Mouse (Mus musculus): ENCODE measurements around the gene Haao. TPM values are rescaled to one million over a fixed set of nuclear protein-coding genes. Genes with fewer than 3 reads are reported as not detected.

The Haao gene
- polyA plus RNA-seq, 1 experiment: 213 TPM

DNA sequence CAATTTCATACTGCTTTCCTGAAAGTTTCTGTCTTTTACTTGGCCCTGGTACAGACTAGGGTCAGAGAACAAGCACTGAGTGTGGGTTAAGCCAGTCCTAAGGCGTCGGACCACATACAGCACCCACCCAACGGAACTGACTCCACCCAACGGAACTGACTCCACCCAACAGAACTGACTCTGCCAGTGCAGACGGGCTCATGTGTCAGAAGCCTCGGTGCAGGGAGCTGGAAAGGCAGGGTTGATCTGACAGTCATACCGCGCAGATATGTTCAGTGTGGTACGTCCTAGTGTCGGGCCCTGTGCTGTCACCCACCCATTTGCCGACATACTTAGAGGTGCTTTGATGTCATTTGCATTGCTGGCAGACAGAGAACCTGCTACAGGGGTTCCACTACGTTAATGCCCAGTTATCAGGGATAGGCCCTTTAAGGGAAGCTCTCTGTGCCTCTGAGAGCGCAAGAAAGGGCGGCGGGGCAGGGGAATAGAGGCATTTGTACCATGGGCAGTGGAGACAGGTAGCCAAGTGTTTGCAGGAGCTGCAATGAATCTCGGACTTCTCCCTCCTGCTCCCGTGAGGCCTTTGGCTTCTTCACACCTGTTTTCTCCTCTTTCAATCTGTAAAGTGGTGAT is 38.5 kb downstream of the Haao start:
- Histone ChIP-seq H3K4me3 (ENCODE audit: insufficient read depth, low read depth, low read length) (no peak overlapping the region), H3K36me3 (ENCODE audit: control insufficient read depth, insufficient read depth, low read length) (no peaks in the 10 kb centered on the region), H3K27ac (ENCODE audit: insufficient read depth, low read depth, low read length) (no peak overlapping the region), H3K4me1 (ENCODE audit: control insufficient read depth, insufficient read depth, low read length) (no peaks in the 10 kb centered on the region), H3K27me3 (replicated peaks; ENCODE audit: control insufficient read depth, insufficient read depth, low read length) (no peaks in the 10 kb centered on the region)
- 83% methylated on average over 17 of the region's 17 CpGs for WGBS
- TF ChIP-seq POLR2A (IDR thresholded peaks at IDR 0.05; ENCODE audit: low read depth, low read length) (no peak), CTCF (conservative IDR thresholded peaks at IDR 0.05; ENCODE audit: insufficient read depth, insufficient read length, low read depth, low read length) (no peak)
- DNase-seq: no peak

DNA sequence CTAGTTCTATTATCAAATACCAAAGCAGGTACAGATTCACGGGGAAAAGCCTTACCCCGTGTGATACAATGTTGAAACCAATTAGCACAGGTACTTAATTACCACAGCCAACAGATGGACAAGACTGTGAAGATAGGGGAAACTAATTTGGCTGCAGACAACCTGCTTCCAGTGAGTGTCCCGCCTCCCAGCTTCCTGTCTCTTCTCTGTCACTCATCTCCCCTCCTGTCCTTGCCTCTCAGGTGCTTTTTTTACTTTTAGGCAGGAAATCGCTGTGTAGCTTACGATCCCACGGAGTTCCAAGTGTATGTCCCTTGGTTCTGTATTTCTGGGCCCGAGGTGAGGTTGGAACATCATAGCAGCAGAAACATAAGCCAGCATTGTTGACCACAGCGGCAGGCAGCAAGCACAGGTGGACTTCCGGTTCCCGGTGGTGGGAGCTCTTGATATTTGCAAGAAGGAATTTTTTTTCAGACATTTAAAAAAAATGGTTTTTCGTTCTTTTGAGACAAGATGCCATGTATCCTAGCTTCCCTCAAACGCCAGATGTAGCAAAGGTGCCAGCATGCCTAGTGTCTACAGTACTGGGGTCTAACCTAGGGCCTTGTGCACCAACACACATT is 39.2 kb downstream of the Haao start:
- Histone ChIP-seq H3K36me3 (ENCODE audit: control insufficient read depth, insufficient read depth, low read length) (no peaks in the 10 kb centered on the region), H3K4me3 (ENCODE audit: insufficient read depth, low read depth, low read length) (no peak overlapping the region), H3K27me3 (replicated peaks; ENCODE audit: control insufficient read depth, insufficient read depth, low read length) (no peaks in the 10 kb centered on the region), H3K27ac (ENCODE audit: insufficient read depth, low read depth, low read length) (no peak overlapping the region), H3K4me1 (ENCODE audit: control insufficient read depth, insufficient read depth, low read length) (no peaks in the 10 kb centered on the region)
- no peak for DNase-seq
- WGBS: 92% methylated on average over 12 of the region's 12 CpGs
- TF ChIP-seq CTCF (conservative IDR thresholded peaks at IDR 0.05; ENCODE audit: insufficient read depth, insufficient read length, low read depth, low read length) (no peak), POLR2A (IDR thresholded peaks at IDR 0.05; ENCODE audit: low read depth, low read length) (no peak)

DNA sequence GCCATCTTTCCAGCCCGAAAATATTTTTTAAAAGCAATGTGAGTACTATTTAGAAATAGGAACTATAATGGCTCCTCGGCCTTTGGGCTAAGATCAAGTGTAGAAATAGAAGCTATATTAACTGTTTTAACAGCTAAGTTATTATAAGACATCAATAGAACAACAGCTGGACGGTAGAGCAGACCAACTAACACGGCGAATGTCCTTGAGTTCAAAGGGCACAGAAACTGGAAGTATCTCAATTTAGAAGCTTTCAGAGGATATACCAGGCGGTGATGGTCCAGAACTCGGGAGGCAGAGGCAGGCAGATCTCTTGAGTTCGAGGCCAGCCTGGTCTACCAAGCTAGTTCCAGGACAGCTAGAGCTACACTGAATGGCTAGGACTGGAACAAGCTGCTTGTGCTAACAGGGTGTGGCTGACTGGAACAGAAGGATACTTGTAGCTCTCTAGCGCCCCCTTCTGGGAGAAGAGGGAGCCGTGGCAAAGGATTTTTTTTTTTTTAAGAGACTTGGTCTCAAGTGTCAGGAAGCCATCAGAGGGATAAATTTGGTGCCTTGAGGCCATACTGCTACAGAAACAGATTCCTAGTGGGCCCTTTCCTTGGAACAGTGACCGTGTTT is 39.9 kb downstream of the Haao start:
- Histone ChIP-seq H3K4me1 (ENCODE audit: control insufficient read depth, insufficient read depth, low read length) (no peaks in the 10 kb centered on the region), H3K36me3 (ENCODE audit: control insufficient read depth, insufficient read depth, low read length) (no peaks in the 10 kb centered on the region), H3K4me3 (ENCODE audit: insufficient read depth, low read depth, low read length) (no peak overlapping the region), H3K27ac (ENCODE audit: insufficient read depth, low read depth, low read length) (no peak overlapping the region), H3K27me3 (replicated peaks; ENCODE audit: control insufficient read depth, insufficient read depth, low read length) (no peaks in the 10 kb centered on the region)
- WGBS: 75% methylated on average over 11 of the region's 11 CpGs
- peak; percentile 70 for TF ChIP-seq CTCF (conservative IDR thresholded peaks at IDR 0.05; ENCODE audit: insufficient read depth, insufficient read length, low read depth, low read length)
- TF ChIP-seq POLR2A (IDR thresholded peaks at IDR 0.05; ENCODE audit: low read depth, low read length): no peak
- DNase-seq: peak; percentile 64

DNA sequence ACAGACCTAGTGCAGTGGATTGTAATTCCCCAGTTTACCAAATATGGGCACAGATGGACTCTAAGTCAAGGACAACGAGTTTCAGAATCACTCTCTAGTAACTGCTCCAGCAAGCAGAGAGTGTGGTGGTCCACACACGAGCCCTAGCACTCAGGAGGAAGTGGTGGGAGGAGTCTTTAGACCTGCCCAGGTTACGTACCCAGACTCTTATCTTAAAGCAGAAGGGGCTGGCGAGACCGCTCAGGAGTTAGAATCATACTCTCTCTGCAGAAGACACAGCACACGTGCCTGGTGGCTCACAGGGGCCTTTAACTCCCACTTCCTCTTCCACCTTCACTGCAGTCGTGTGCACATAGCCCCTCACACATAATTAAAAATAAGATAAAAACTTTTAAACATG is 40.4 kb downstream of the Haao start:
- no peaks in the 10 kb centered on the region for H3K36me3 ChIP-seq (ENCODE audit: control insufficient read depth, insufficient read depth, low read length)
- H3K27me3 ChIP-seq (replicated peaks; ENCODE audit: control insufficient read depth, insufficient read depth, low read length): no peaks in the 10 kb centered on the region
- WGBS: 74% methylated on average over 7 of the region's 7 CpGs
- H3K4me3 ChIP-seq (ENCODE audit: insufficient read depth, low read depth, low read length): no peak overlapping the region
- no peak overlapping the region for H3K27ac ChIP-seq (ENCODE audit: insufficient read depth, low read depth, low read length)
- no peak for DNase-seq
- TF ChIP-seq CTCF (conservative IDR thresholded peaks at IDR 0.05; ENCODE audit: insufficient read depth, insufficient read length, low read depth, low read length): no peak
- TF ChIP-seq POLR2A (IDR thresholded peaks at IDR 0.05; ENCODE audit: low read depth, low read length): no peak
- H3K4me1 ChIP-seq (ENCODE audit: control insufficient read depth, insufficient read depth, low read length): no peaks in the 10 kb centered on the region

DNA sequence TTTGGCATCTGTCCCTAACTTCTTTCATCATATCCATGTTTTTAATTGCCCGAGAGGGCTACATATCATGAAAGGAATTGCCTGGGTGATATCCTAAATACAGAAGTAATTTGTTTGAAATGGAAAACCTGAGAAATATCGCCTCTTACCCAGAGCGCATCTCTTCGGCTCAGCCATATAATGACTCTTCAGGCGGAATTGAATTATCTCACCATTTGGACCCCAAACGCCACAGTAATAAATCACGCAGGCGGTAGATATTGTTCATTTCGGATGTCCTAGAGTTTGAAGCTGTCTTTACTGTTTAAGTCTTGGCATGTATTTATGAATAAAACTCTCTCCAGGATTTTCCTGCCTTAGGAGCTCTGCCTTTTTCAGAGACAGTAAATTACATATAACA is 42.7 kb downstream of the Haao start:
- DNase-seq: no peak
- no peaks in the 10 kb centered on the region for H3K36me3 ChIP-seq (ENCODE audit: control insufficient read depth, insufficient read depth, low read length)
- 90% methylated on average over 9 of the region's 9 CpGs for WGBS
- no peak for TF ChIP-seq POLR2A (IDR thresholded peaks at IDR 0.05; ENCODE audit: low read depth, low read length)
- TF ChIP-seq CTCF (conservative IDR thresholded peaks at IDR 0.05; ENCODE audit: insufficient read depth, insufficient read length, low read depth, low read length): no peak
- H3K4me3 ChIP-seq (ENCODE audit: insufficient read depth, low read depth, low read length): no peak overlapping the region
- no peaks in the 10 kb centered on the region for H3K4me1 ChIP-seq (ENCODE audit: control insufficient read depth, insufficient read depth, low read length)
- no peak overlapping the region for H3K27ac ChIP-seq (ENCODE audit: insufficient read depth, low read depth, low read length)
- H3K27me3 ChIP-seq (replicated peaks; ENCODE audit: control insufficient read depth, insufficient read depth, low read length): no peaks in the 10 kb centered on the region

DNA sequence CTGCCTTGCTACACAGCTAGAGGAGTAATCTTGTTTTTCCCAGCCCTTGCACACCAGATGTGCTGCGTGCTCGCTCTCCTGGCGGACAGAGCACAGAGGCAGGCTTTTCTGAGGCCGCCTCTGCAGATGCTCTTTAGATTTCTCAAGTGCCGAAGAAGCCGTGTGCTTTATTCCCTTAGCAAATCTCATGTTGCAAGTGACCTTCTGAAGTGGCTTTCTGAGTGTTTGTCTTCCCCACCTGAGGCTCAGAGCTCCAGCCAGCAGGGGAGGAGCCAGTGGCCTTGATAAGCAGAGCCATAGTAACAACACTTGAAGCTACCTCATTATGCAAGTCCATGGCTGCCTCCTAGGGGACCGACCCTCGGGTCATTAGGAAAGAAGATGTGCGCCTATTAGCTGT is 43.8 kb downstream of the Haao start:
- no peak for TF ChIP-seq POLR2A (IDR thresholded peaks at IDR 0.05; ENCODE audit: low read depth, low read length)
- TF ChIP-seq CTCF (conservative IDR thresholded peaks at IDR 0.05; ENCODE audit: insufficient read depth, insufficient read length, low read depth, low read length): no peak
- Histone ChIP-seq H3K27ac (ENCODE audit: insufficient read depth, low read depth, low read length) (no peak overlapping the region), H3K4me3 (ENCODE audit: insufficient read depth, low read depth, low read length) (no peak overlapping the region), H3K36me3 (ENCODE audit: control insufficient read depth, insufficient read depth, low read length) (no peaks in the 10 kb centered on the region), H3K27me3 (replicated peaks; ENCODE audit: control insufficient read depth, insufficient read depth, low read length) (no peaks in the 10 kb centered on the region), H3K4me1 (ENCODE audit: control insufficient read depth, insufficient read depth, low read length) (no peaks in the 10 kb centered on the region)
- WGBS: 88% methylated on average over 9 of the region's 9 CpGs
- DNase-seq: no peak

DNA sequence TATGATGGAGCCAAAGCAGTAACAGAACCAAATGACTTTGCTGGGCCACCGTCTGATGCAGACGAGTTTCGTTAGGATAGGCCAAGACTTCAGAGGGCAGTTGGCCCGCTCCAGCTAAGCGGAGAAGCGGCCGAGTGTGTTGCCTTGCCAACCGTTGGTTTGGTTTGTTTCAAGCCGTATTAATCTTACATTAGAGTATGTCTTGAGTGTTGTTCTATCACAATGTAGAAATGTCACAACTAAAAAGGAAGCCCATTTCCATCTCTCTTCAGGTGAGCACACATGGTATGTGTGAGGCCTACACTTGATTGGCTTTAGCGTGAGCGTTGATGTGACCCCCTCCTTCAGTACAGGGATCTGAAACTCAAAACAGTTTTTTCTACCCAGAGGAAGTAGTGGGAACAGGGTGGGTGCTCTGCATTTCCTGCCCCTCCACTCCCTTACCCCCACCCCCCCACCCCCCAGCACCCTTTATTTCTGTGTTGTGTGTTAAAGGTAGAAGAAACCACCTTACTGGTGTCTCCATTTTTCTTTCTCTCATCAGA is 48.2 kb downstream of the Haao start:
- H3K4me3 ChIP-seq (ENCODE audit: insufficient read depth, low read depth, low read length): no peak overlapping the region
- no peaks in the 10 kb centered on the region for H3K36me3 ChIP-seq (ENCODE audit: control insufficient read depth, insufficient read depth, low read length)
- 90% methylated on average over 11 of the region's 11 CpGs for WGBS
- no peak overlapping the region for H3K27ac ChIP-seq (ENCODE audit: insufficient read depth, low read depth, low read length)
- TF ChIP-seq POLR2A (IDR thresholded peaks at IDR 0.05; ENCODE audit: low read depth, low read length) (no peak), CTCF (conservative IDR thresholded peaks at IDR 0.05; ENCODE audit: insufficient read depth, insufficient read length, low read depth, low read length) (no peak)
- H3K27me3 ChIP-seq (replicated peaks; ENCODE audit: control insufficient read depth, insufficient read depth, low read length): no peaks in the 10 kb centered on the region
- no peak for DNase-seq
- no peaks in the 10 kb centered on the region for H3K4me1 ChIP-seq (ENCODE audit: control insufficient read depth, insufficient read depth, low read length)
